Mouse (Mus musculus) granulocyte monocyte progenitor cell, adult 5-6 weeks (primary cell): ENCODE results near the gene Polr3b. TPM values are rescaled to one million over a fixed set of nuclear protein-coding genes. Genes with fewer than 3 reads are reported as not detected.

Experiments
- ATAC-seq: replicated peaks from 2 replicates; pipeline ENCODE4 v1.8.0; 2016; ENCODE audit warnings: mild to moderate bottlenecking, moderate TSS enrichment, inconsistent platforms; ENCODE audit not compliant: poor library complexity, severe bottlenecking
- total RNA-seq, 2 experiments: library from RNA; stranded (forward) in 1 of 2; stranded (reverse) in 1 of 2; fragments of 200-712, 200-1000 nt in 1 of 2; fragments of >200 nt in 1 of 2; fragmentation: Nextera tagmentation in 1 of 2; gene quantifications; 2 replicates each; pipeline ENCODE4 v1.2.3; 2014 to 2017

Polr3b gene
- total RNA-seq, 2 experiments from 2014 or later = 29.8 to 46.9 TPM

DNA sequence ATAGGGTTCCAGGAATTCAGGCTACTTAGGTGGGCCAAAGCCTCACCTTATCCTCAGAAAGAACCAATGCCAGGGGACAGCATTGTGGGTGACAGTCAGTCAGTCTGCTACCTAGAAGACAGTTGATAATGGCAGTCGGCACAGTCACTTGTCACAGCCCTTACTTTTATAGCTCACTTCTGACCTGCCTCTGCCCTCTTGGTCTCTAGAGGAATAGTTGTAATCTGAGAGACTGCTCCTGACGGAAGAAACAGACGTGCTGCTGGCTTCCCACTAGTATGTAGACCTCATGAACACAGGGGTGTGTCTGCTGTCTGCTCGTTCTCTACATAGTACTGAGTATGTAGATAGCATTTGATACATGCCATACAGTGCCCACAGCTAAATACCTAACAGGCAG is 11.8 kb upstream of the Polr3b start:
- no peak for ATAC-seq

GRCm38 (mm10) chr10:84610783-84611182 is 11.3 kb upstream of the Polr3b start:
- no peak for ATAC-seq

DNA sequence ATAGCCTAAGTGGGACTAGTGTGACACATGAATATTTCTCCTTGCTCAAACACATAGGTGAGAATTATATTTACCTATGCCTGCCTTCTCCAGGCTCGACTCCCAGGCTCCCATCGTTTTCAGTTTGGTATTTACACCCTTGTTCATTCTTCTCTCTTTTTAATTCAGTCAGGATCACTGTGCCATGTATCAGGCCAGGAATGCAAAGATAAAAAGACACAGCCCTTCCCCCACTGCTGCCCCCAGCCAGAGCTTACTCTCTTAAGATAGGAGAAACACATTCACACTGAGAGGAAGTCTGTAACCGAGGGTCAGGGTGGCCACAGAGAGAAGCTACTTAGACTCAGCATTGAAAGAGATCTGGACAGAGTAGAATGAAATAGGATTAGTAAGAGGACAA is 10.4 kb upstream of the Polr3b start:
- ATAC-seq = no peak

DNA sequence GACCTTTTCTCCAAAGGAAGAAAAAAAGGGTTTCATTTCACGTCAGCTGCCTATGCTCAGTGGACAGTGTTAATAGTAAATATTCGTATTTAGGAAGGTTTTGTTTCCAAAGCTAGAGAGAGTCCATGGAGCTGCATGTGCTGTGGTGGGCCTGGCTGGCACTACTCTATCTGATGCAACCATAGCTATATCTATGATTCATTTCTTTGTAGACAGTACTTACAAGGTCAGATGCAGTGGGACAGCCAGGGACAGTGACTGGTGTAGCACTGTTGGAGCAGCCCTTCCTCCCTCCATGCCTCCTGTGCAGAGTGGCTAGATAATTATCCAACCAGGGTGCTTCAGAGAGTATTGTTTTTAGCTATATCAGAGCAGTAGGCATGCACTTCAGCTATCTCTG is 9.8 kb upstream of the Polr3b start:
- ATAC-seq = no peak

- ATAC-seq = no peak
These were observed 8.7 kb upstream of the Polr3b start for GRCm38 (mm10) chr10:84613366-84613765.

GRCm38 (mm10) chr10:84615076-84615475 is 7.0 kb upstream of the Polr3b start:
- ATAC-seq = no peak

DNA sequence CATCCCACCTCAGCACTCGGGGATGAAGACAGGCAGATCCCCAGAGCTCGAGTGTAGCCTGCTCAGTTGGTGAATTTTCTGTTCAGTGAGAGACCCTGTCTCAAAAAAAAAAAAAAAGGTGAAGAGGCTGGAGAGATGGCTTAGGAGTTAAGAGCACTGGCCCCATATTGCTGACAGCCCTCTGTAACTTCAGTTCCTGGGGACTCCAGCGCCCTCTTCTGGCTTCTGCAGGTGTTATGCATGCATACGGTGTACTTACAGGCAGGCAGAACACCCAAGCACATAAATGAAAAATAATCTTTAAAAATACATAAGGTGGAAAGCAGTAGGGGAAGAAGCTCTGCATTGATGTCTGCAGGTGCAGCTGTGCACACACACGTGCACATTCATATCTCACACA is 9.1 kb downstream of the Polr3b start:
- peak; percentile 72 for ATAC-seq

- ATAC-seq = no peak
These were observed 9.9 kb downstream of the Polr3b start for GRCm38 (mm10) chr10:84632005-84632404.

DNA sequence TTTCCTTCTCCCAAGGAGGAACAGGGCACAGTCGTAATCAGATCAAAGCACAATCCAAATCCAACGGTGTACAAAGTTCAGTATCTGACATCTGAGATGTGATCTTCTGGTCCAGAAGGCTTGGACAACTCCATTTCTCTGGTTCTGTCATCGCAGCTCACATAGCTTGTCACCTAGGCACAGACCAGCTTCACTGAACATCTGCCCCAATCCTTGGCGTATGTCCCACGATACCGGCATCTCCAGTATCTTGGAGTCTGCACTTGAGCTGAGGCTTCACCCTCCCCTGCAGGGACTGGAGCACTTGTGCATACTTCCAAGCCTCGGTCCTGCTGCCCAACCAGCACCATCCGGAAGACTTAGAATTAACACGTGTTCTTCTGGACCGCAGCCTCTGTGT is 14.6 kb downstream of the Polr3b start:
- ATAC-seq = no peak

- ATAC-seq = no peak
These were observed 16.3 kb downstream of the Polr3b start for GRCm38 (mm10) chr10:84638382-84638781.

DNA sequence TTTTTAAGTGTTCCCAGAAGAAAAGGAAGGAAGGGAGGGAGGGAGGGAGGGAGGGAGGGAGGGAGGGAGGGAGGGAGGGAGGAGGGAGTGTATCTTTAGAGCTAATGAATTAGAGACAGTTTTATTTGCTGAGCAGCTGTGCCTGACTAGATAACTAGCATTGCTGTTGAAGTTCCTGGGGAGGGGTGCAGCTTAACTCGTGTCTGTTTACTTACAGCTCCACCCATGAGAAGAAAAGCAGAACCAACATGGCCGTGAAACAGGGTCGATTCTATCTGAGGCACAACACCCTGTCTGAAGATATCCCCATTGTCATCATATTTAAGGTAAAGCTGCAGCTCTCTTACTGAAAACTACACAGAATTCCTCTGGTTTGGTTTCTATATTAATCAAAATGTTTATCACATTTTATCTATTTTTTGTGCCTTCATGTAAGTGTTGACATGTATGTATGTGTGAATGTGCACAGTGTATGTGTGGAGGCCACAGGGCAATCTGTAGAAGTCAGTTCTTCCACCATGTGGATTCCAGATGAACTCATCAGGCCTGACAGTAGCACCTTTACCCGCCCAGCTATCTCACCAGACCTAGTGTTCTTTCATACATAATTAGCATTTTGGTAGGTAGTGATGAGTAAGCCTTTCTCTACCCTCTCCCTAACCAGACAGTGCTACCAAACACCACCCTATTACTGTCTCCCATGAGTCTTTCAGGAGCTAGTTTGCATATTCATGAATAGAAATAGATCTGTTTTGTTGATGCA is 17.6 kb downstream of the Polr3b start:
- no peak for ATAC-seq

DNA sequence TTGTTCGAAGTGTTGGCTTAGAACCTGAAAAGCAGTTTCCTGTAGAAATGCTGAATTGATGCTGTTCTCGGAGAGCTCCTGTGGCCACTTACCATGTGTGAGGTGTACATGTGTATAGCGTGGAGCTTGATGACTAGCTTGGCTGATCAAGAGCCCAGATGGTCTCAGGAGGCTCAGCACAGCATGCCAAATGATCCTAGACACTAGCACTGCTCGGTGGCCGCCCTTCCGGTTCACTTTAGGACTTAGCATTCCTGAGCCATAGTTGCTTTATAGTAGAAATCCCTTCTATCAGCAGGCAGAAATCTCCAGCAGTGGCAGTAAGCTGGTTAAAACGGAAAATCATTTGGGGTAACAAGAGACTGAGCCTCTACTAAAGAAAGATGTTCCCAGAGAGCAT is 18.8 kb downstream of the Polr3b start:
- ATAC-seq = no peak

GRCm38 (mm10) chr10:84641576-84641975 is 19.5 kb downstream of the Polr3b start:
- ATAC-seq = no peak

- no peak for ATAC-seq
These were observed 23.8 kb downstream of the Polr3b start for GRCm38 (mm10) chr10:84645940-84646339.

- peak; percentile 73 for ATAC-seq
These were observed 24.5 kb downstream of the Polr3b start for GRCm38 (mm10) chr10:84646506-84647102.

GRCm38 (mm10) chr10:84647264-84647663 is 25.2 kb downstream of the Polr3b start:
- peak; percentile 54 for ATAC-seq

DNA sequence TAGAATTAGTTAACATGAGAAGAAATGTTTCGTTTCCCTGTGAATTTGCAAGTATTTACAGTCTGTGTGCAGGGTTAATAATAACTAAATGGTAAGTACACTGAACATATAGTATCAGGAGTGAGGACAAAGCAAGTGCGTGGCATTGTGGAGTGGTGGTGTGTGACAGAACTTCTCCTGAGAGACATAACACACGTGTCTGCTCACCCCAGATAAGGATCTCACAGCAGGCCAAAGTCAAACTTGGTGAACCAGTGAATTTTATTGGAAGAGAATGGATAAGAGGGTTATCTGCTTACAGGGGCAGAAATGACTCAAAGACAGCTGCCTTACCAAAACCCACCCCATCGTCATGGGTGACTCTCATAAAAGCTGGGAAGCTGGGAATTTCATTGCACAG is 26.8 kb downstream of the Polr3b start:
- ATAC-seq = no peak

GRCm38 (mm10) chr10:84654029-84654428 is 31.9 kb downstream of the Polr3b start:
- ATAC-seq = no peak

- ATAC-seq = peak; percentile 36
These were observed 32.6 kb downstream of the Polr3b start for GRCm38 (mm10) chr10:84654731-84655130.

DNA sequence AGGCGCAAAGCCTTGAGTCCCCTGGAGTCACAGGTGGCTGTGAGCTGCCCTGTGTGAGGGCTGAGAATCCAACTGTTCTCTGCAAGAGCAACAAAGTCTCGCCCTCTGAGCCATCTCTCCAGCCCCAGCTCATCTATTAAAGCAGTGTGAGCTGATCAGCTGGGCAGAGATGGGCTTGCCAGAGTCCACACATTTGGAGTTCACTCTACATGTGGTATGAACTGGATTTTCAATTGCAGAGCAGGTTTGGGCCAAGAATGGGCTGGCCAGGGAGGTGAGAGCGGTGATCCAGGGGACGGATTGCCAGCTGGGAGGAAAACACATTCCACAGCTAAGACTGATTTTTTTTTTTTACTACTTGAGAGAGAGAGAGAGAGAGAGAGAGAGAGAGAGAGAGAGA is 34.5 kb downstream of the Polr3b start:
- ATAC-seq = no peak

DNA sequence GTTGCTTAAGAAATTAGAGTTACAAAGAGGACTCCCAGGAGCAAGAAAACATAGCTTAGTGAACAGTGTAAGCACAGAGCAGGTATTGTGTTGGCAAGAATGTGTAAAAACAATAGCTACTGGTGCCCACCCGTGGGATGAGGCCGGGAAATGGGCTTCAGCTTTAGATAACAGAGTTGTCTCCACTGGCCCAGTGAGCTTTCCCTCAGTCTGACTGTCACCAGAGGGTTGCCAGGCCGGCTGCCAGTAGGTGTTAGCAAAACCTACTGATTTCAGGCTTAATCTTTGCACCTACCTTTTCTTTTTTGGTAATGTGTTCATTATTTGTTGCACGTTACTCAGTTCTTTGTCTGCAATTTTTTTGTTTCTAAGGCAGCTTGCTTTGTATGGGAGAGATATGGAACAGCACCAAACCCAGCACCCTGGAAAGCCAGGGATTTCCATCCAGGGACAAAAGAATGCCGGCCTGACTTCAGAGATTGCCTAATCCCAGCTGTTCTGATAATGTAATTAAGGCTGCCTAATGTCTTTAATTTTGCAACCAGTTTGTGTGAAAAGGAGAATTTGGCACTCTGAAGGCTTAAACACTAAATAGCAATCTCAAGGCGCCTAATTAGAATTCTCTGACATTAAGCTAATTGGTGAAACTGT is 35.5 kb downstream of the Polr3b start:
- ATAC-seq = no peak
